Mouse (Mus musculus) mature B cell (primary cell): ENCODE data around the gene Tcte2.
"Not testable (repeated sequence)": the region's sequence is repeated elsewhere in the genome, so short reads cannot be mapped to it uniquely, and the experiment has no call there.

ENCODE experiments used
- in situ Hi-C: fragments of 300-500 bp; cut with MboI; formaldehyde crosslinking; loops from 2 replicates; pipeline ENCODE4 v1.14.3; 2019

Gene Tcte2

GRCm38 (mm10) chr17:13683027-13683410, 78.6 kb downstream of the Tcte2 start:
- in situ Hi-C loops, result no loop called here

- in situ Hi-C loops, result no loop called here
These were observed 79.1 kb downstream of the Tcte2 start for GRCm38 (mm10) chr17:13682378-13683026.

- in situ Hi-C loops, result no loop called here
These were observed 79.9 kb downstream of the Tcte2 start for GRCm38 (mm10) chr17:13681686-13682085.

GRCm38 (mm10) chr17:13681126-13681525, 80.5 kb downstream of the Tcte2 start:
- in situ Hi-C loops, result no loop called here

GRCm38 (mm10) chr17:13680318-13680717, 81.3 kb downstream of the Tcte2 start:
- in situ Hi-C loops, result no loop called here

- in situ Hi-C loops, result no loop called here
These were observed 81.9 kb downstream of the Tcte2 start for GRCm38 (mm10) chr17:13679725-13680124.

GRCm38 (mm10) chr17:13677225-13678148, 84.1 kb downstream of the Tcte2 start:
- in situ Hi-C loops, result no loop called here

GRCm38 (mm10) chr17:13676099-13676498, 85.5 kb downstream of the Tcte2 start:
- in situ Hi-C loops, result not testable (repeated sequence)

- in situ Hi-C loops, result no loop called here
These were observed 86.0 kb downstream of the Tcte2 start for GRCm38 (mm10) chr17:13675630-13676029.

- in situ Hi-C loops, result no loop called here
These were observed 86.8 kb downstream of the Tcte2 start for GRCm38 (mm10) chr17:13674695-13675306.

- in situ Hi-C loops, result no loop called here
These were observed 89.9 kb downstream of the Tcte2 start for GRCm38 (mm10) chr17:13671732-13672131.

GRCm38 (mm10) chr17:13670227-13670626, 91.4 kb downstream of the Tcte2 start:
- in situ Hi-C loops, result no loop called here

GRCm38 (mm10) chr17:13669206-13669605, 92.4 kb downstream of the Tcte2 start:
- in situ Hi-C loops, result no loop called here

- in situ Hi-C loops, result no loop called here
These were observed 93.3 kb downstream of the Tcte2 start for GRCm38 (mm10) chr17:13668052-13669015.

- in situ Hi-C loops, result no loop called here
These were observed 94.6 kb downstream of the Tcte2 start for GRCm38 (mm10) chr17:13667006-13667405.

- in situ Hi-C loops, result no loop called here
These were observed 95.9 kb downstream of the Tcte2 start for GRCm38 (mm10) chr17:13665731-13666130.

GRCm38 (mm10) chr17:13663386-13664166, 98.0 kb downstream of the Tcte2 start:
- in situ Hi-C loops, result no loop called here
